Mouse (Mus musculus): ENCODE measurements around the gene Scamp4.

DNA sequence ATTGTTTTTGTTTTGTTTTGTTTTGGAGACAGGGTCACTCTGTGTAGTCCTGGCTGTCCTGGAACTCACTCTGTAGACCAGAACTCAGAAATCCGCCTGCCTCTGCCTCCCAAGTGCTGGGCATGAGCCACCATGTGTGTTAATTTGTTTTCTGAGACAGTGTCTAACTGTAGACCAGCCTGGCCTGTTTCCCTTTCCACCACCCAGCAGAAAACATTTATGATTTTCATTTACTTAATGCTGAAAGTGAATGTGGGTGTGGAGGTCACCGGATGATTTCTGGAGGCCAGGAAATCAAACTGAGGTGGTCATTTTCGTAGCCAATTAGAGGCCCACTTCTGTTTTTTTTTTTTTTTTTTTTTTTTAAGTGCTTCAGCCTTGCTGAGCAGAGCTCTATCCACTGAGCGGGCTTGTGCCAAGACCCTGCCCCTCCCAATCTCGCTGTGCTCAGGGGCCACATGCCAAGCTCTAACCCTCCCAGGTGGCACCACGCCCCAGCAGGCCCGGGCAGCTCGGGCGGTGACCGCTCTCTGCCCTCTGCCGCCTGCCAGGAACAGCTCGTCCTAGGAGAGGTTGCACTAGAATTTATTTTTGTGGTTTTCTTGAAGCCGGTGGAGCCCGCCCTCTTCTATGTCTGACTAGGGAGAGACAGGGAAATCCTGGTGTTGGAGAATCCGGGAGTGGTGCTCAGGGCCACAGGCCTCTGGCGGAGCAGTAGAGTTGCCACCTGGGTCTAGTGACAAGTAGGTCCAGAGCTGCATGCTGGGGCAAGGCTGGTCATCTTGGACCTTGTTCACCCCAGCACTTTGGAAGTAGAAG lies 61.7 kb downstream of the Scamp4 start:
- TF ChIP-seq CTCF (conservative IDR thresholded peaks at IDR 0.05; ENCODE audit: insufficient read depth, insufficient read length, low read depth, low read length) (no peak), POLR2A (IDR thresholded peaks at IDR 0.05; ENCODE audit: low read depth, low read length) (no peak)
